Mouse (Mus musculus) urinary bladder, adult 2 months (tissue): ENCODE measurements around the gene Tll1. TPM values are rescaled to one million over a fixed set of nuclear protein-coding genes. Genes with fewer than 3 reads are reported as not detected.
A peak's percentile ranks its signal among the peaks of the same experiment; 100 is the strongest.

ENCODE experiments used
- DNase-seq: peaks from one replicate; pipeline ENCODE4 v3.0.0; 2022; ENCODE audit warnings: low spot score
- polyA plus RNA-seq: library from polyadenylated mRNA; depleted of rRNA; stranded (reverse); fragments of >200 nt; gene quantifications from 2 replicates; pipeline ENCODE4 v1.2.3, GENCODE M21; 2012; rRNA removed

Tll1 gene
- 0.77 and 1.3 TPM in 2 replicates for polyA plus RNA-seq

GRCm38 (mm10) chr8:64206024-64206385 is at the start of gene Tll1:
Gene Tll1 (minus strand): TSS chr8:64206271.
- no peak for DNase-seq

GRCm38 (mm10) chr8:64238645-64239044 is 32.6 kb upstream of the Tll1 start:
- DNase-seq = no peak

- DNase-seq = no peak
These were observed 15.5 kb upstream of the Tll1 start for GRCm38 (mm10) chr8:64221600-64221999.

- DNase-seq = no peak
These were observed 11.6 kb upstream of the Tll1 start for GRCm38 (mm10) chr8:64217644-64218043.

GRCm38 (mm10) chr8:64216252-64216651 is 10.2 kb upstream of the Tll1 start:
- no peak for DNase-seq

GRCm38 (mm10) chr8:64215374-64215773 is 9.3 kb upstream of the Tll1 start:
- DNase-seq = no peak

GRCm38 (mm10) chr8:64214906-64215305 is 8.8 kb upstream of the Tll1 start:
- no peak for DNase-seq

GRCm38 (mm10) chr8:64206411-64206861 is 365 bp upstream of the Tll1 start:
- peak; percentile 20 for DNase-seq

- peak; percentile 25 for DNase-seq
These were observed 599 bp downstream of the Tll1 start for GRCm38 (mm10) chr8:64205321-64206023.

GRCm38 (mm10) chr8:64204801-64205311 is 1.2 kb downstream of the Tll1 start:
- peak; percentile 14 for DNase-seq

- peak; percentile 30 for DNase-seq
These were observed 1.9 kb downstream of the Tll1 start for GRCm38 (mm10) chr8:64204167-64204566.

- DNase-seq = no peak
These were observed 7.7 kb downstream of the Tll1 start for GRCm38 (mm10) chr8:64198326-64198725.

- no peak for DNase-seq
These were observed 12.7 kb downstream of the Tll1 start for GRCm38 (mm10) chr8:64193421-64193820.

- no peak for DNase-seq
These were observed 18.2 kb downstream of the Tll1 start for GRCm38 (mm10) chr8:64187881-64188280.

- no peak for DNase-seq
These were observed 29.1 kb downstream of the Tll1 start for GRCm38 (mm10) chr8:64176931-64177330.

- no peak for DNase-seq
These were observed 31.2 kb downstream of the Tll1 start for GRCm38 (mm10) chr8:64174916-64175315.

- no peak for DNase-seq
These were observed 32.3 kb downstream of the Tll1 start for GRCm38 (mm10) chr8:64173759-64174158.

GRCm38 (mm10) chr8:64152899-64153891 is 52.9 kb downstream of the Tll1 start:
- no peak for DNase-seq

GRCm38 (mm10) chr8:64152216-64152804 is 53.8 kb downstream of the Tll1 start:
- DNase-seq = no peak

GRCm38 (mm10) chr8:64136593-64136992 is 69.5 kb downstream of the Tll1 start:
- DNase-seq = no peak

- DNase-seq = no peak
These were observed 98.9 kb downstream of the Tll1 start for GRCm38 (mm10) chr8:64107190-64107589.

GRCm38 (mm10) chr8:64073396-64073795 is 132.7 kb downstream of the Tll1 start:
- no peak for DNase-seq
